In genomic region chr9:88519390-88520121, GRCm38 (mm10) we compare ENCODE assay signal across 13 mouse cellular contexts. TPM values are rescaled to one million over a fixed set of nuclear protein-coding genes. Genes with fewer than 3 reads are reported as not detected.
DNase-seq lines count a peak whose midpoint lies in the region; ATAC-seq and TF ChIP-seq lines count a peak whose summit lies in the region.
"Had no signal": no experiment of that assay in that cellular context is flagged by ENCODE, and none has a peak within 500 bp of the region (broad histone marks: within the 10 kb centered on the region; RNA-seq: fewer than 3 reads in every experiment).

No protein-coding gene starts in this region.

- in situ Hi-C loops in CH12.LX (cut with MboI; ENCODE audit: low pct_ligation_motif_present, low pct_unique_long_range_greater_than_20kb, low sequenced_read_pairs): loop anchor here (5.0 kb wide), 1 partner anchor 37 kb away; the partner anchor contains the start of gene Syncrip

- ATAC-seq in limb, embryonic 13.5 days (ENCODE audit: low FRiP score, low read depth): no peak
- ATAC-seq in hindbrain, embryonic 15.5 days (ENCODE audit: low FRiP score, low read depth): no peak
- ATAC-seq: intestine, embryonic 15.5 days; Patski had no signal

- no peak for TF ChIP-seq RAD21 in CH12.LX (IDR thresholded peaks at IDR 0.05; ENCODE audit: low read depth, low read length)

- 0 out of 2 replicates have a peak overlapping the region, but pooled peaks have one; percentile 6 for H3K27ac ChIP-seq in limb, embryonic 13.5 days
- H3K27ac ChIP-seq in limb, embryonic 10.5 days: no peak overlapping the region
- H3K27ac ChIP-seq in CH12.LX (ENCODE audit: insufficient read depth, low read depth): 0 out of 2 replicates have a peak overlapping the region, but pooled peaks have one; percentile 44
- H3K27ac ChIP-seq in hindbrain, embryonic 15.5 days (replicated peaks): no peak overlapping the region
- H3K27ac ChIP-seq: intestine, embryonic 15.5 days had no signal

- DNase-seq in limb, embryonic 10.5 days (ENCODE audit: low spot score): no peak
- DNase-seq in CH12.LX (ENCODE audit: extremely low read depth): peak; percentile 45
- DNase-seq in ZHBTc4 (ENCODE audit: low read depth, low spot score): peak; percentile 77
- DNase-seq in spleen, adult 12 weeks (ENCODE audit: low spot score): no peak
- DNase-seq in cerebellum, adult 11 months: no peak
- DNase-seq in kidney, postnatal 10 days: no peak
- DNase-seq: cerebellum, postnatal 25 days; lung, postnatal 10 days; thymus, adult 18-20 months had no signal

- no peak overlapping the region for H3K9ac ChIP-seq in limb, embryonic 13.5 days
- H3K9ac ChIP-seq in CH12.LX (ENCODE audit: insufficient read depth, low read depth): no peak overlapping the region
- H3K9ac ChIP-seq in hindbrain, embryonic 15.5 days: no peak overlapping the region
- H3K9ac ChIP-seq: intestine, embryonic 15.5 days had no signal

- no peaks in the 10 kb centered on the region for H3K9me3 ChIP-seq in limb, embryonic 13.5 days
- no peaks in the 10 kb centered on the region for H3K9me3 ChIP-seq in limb, embryonic 10.5 days (replicated peaks)
- H3K9me3 ChIP-seq in CH12.LX (replicated peaks; ENCODE audit: low read length): no peaks in the 10 kb centered on the region
- H3K9me3 ChIP-seq in hindbrain, embryonic 15.5 days: no peaks in the 10 kb centered on the region
- H3K9me3 ChIP-seq: intestine, embryonic 15.5 days had no signal

- TF ChIP-seq POLR2A in CH12.LX (IDR thresholded peaks at IDR 0.05; ENCODE audit: low read depth, low read length): peak; percentile 25; the same call in 1 of the 2 replicates

- H3K4me1 ChIP-seq in limb, embryonic 13.5 days: peaks cover 16% of the 10 kb centered on the region
- H3K4me1 ChIP-seq in limb, embryonic 10.5 days: peaks cover 17% of the 10 kb centered on the region
- H3K4me1 ChIP-seq in CH12.LX (ENCODE audit: control insufficient read depth in 1 of 2, insufficient read depth in 2 of 2): peaks cover 8 to 42% of the 10 kb centered on the region in 2 experiments
- peaks cover 31% of the 10 kb centered on the region for H3K4me1 ChIP-seq in hindbrain, embryonic 15.5 days (replicated peaks)
- H3K4me1 ChIP-seq: intestine, embryonic 15.5 days had no signal

- H3K27me3 ChIP-seq in limb, embryonic 13.5 days: no peaks in the 10 kb centered on the region
- no peaks in the 10 kb centered on the region for H3K27me3 ChIP-seq in limb, embryonic 10.5 days (ENCODE audit: low read depth, poor library complexity, severe bottlenecking)
- no peaks in the 10 kb centered on the region for H3K27me3 ChIP-seq in CH12.LX (replicated peaks)
- no peaks in the 10 kb centered on the region for H3K27me3 ChIP-seq in hindbrain, embryonic 15.5 days
- H3K27me3 ChIP-seq: intestine, embryonic 15.5 days; Patski had no signal

- no peak for TF ChIP-seq CTCF in CH12.LX (conservative IDR thresholded peaks at IDR 0.05 in 1 of 2, IDR thresholded peaks at IDR 0.05 in 1 of 2; ENCODE audit: low read depth in 2 of 2, low read length in 2 of 2)

- peaks cover 14% of the 10 kb centered on the region for H3K36me3 ChIP-seq in limb, embryonic 13.5 days
- H3K36me3 ChIP-seq in limb, embryonic 10.5 days: peaks cover 23% of the 10 kb centered on the region
- peaks cover 6 to 22% of the 10 kb centered on the region in 2 experiments for H3K36me3 ChIP-seq in CH12.LX (replicated peaks in 1 of 2; ENCODE audit: control insufficient read depth in 1 of 2, insufficient read depth in 1 of 2, low read length in 1 of 2)
- H3K36me3 ChIP-seq in hindbrain, embryonic 15.5 days: peaks cover 13% of the 10 kb centered on the region; the same call in 1 of the 2 replicates

- TF ChIP-seq EP300 in CH12.LX (IDR thresholded peaks at IDR 0.05; ENCODE audit: low read length): no peak

- H3K4me2 ChIP-seq in limb, embryonic 13.5 days (replicated peaks): no peak overlapping the region
- peak overlapping the region; percentile 21; the same call in 1 of the 2 replicates for H3K4me2 ChIP-seq in CH12.LX (ENCODE audit: insufficient read depth, low read depth, poor library complexity, severe bottlenecking)
- H3K4me2 ChIP-seq in hindbrain, embryonic 15.5 days: peak overlapping the region; percentile 71; the same call in 1 of the 2 replicates

- H3K4me3 ChIP-seq in limb, embryonic 13.5 days: no peak overlapping the region
- H3K4me3 ChIP-seq in limb, embryonic 10.5 days: no peak overlapping the region
- no peak overlapping the region for H3K4me3 ChIP-seq in CH12.LX (replicated peaks in 1 of 3; ENCODE audit: low read depth in 2 of 3, low read length in 2 of 3, poor library complexity in 1 of 3)
- H3K4me3 ChIP-seq in hindbrain, embryonic 15.5 days: no peak overlapping the region

- H3K79me2 ChIP-seq in CH12.LX (replicated peaks; ENCODE audit: control insufficient read depth, extremely low read depth, insufficient read depth, poor library complexity, severe bottlenecking): peaks cover 17% of the 10 kb centered on the region

- dilution Hi-C loops in CH12.LX (cut with MboI; ENCODE audit: extremely low pct_ligation_motif_present, extremely low pct_unique_long_range_greater_than_20kb, low sequenced_read_pairs): no loop called here

TF ChIP-seq in CH12.LX, 34 proteins besides CTCF, POLR2A, EP300 and RAD21:
- TF ChIP-seq MAFK (IDR thresholded peaks at IDR 0.05; ENCODE audit: insufficient replicate concordance, low read length) (no peak), SMC3 (IDR thresholded peaks at IDR 0.05; ENCODE audit: low read depth, low read length) (peak; percentile 15; the same call in 1 of the 2 replicates), HCFC1 (IDR thresholded peaks at IDR 0.05; ENCODE audit: low read depth, low read length) (0 out of 2 replicates have a peak, but pooled peaks have one; percentile 26), MAZ (IDR thresholded peaks at IDR 0.05; ENCODE audit: low read depth, low read length) (0 out of 2 replicates have a peak, but pooled peaks have one; percentile 20)
TF ChIP-seq in CH12.LX: peak in this region for 3.

RNA-seq across cellular contexts. Expression of gene Zfp949, which starts 28.3 kb away (rescaled TPM):
- 14.7 and 15.5 TPM in 2 replicates for polyA plus RNA-seq in limb, embryonic 13.5 days (2015; fragmentation: Nextera tagmentation; extraction: Ambion mirVana)
- polyA plus RNA-seq in limb, embryonic 10.5 days (2016; fragmentation: Nextera tagmentation; extraction: Ambion mirVana): 5.2 and 9.1 TPM in 2 replicates
- 7.5 TPM in 2 replicates for total RNA-seq in CH12.LX (2012; rRNA removed)
- 9.3 and 9.7 TPM in 2 replicates for total RNA-seq in CH12.LX (2014; rRNA removed)
- 5.0 and 5.2 TPM in 2 replicates for polyA plus RNA-seq in CH12.LX (2012; ENCODE audit: insufficient read length, low read depth)
- 17.2 and 19.8 TPM in 2 replicates for polyA plus RNA-seq in hindbrain, embryonic 15.5 days (2015; fragmentation: Nextera tagmentation; extraction: Ambion mirVana)

RNA-seq across cellular contexts. Expression of gene Syncrip, which starts 37.2 kb away (rescaled TPM):
- polyA plus RNA-seq in limb, embryonic 13.5 days (2015; fragmentation: Nextera tagmentation; extraction: Ambion mirVana): 114 TPM in 2 replicates
- 125 and 132 TPM in 2 replicates for polyA plus RNA-seq in limb, embryonic 10.5 days (2016; fragmentation: Nextera tagmentation; extraction: Ambion mirVana)
- total RNA-seq in CH12.LX (2012; rRNA removed) (102 and 141 TPM in 2 replicates), CH12.LX (2014; rRNA removed) (227 and 267 TPM in 2 replicates)
- polyA plus RNA-seq in CH12.LX (2012; ENCODE audit: insufficient read length, low read depth): 213 and 267 TPM in 2 replicates
- polyA plus RNA-seq in hindbrain, embryonic 15.5 days (2015; fragmentation: Nextera tagmentation; extraction: Ambion mirVana): 71.2 and 77.0 TPM in 2 replicates

Comparison
In these comparisons a context has a peak if more than half of its experiments do, and no peak if none do; other contexts are left out.
1. H3K27ac ChIP-seq: peak in limb, embryonic 13.5 days (single experiment) and CH12.LX (single experiment); none in limb, embryonic 10.5 days (single experiment) and hindbrain, embryonic 15.5 days (single experiment).
2. DNase-seq: peak in CH12.LX (single experiment) and ZHBTc4 (single experiment); none in limb, embryonic 10.5 days (single experiment), spleen, adult 12 weeks (single experiment), cerebellum, adult 11 months (single experiment) and kidney, postnatal 10 days (single experiment).